Mouse (Mus musculus) liver, embryonic 14.5 days (tissue): ENCODE results near the gene Pik3c2g.

Experiments used
- CTCF ChIP-seq: IDR thresholded peaks from 2 replicates; pipeline ENCODE4 v1.5.1; 2016; ENCODE audit warnings: antibody characterized with exemption, low read depth, control low read depth
- EP300 ChIP-seq: IDR thresholded peaks from 2 replicates; pipeline ENCODE4 v1.6.1; 2016; ENCODE audit warnings: antibody characterized with exemption, low read depth

GRCm38 (mm10) chr6:139577026-139577861, 9.8 kb upstream of the Pik3c2g start:
- TF ChIP-seq CTCF: peak; percentile 27; the same call in 1 of the 2 replicates
- TF ChIP-seq EP300: no peak
